Mouse (Mus musculus): ENCODE results near the gene Ino80. TPM values are rescaled to one million over a fixed set of nuclear protein-coding genes. Genes with fewer than 3 reads are reported as not detected.

The Ino80 gene
- polyA plus RNA-seq, 1 experiment from 2014 or later, result 3.9 TPM

Other genes with a start within 250 kb of the Ino80 start
- gene Ppp1r14d, start 247.8 kb downstream of the Ino80 start, polyA plus RNA-seq (2015; fragmentation: Nextera tagmentation; extraction: Ambion mirVana), result 1.0 and 1.2 TPM in 2 replicates
- gene Spint1, start 240.3 kb downstream of the Ino80 start, polyA plus RNA-seq (2015; fragmentation: Nextera tagmentation; extraction: Ambion mirVana), result 48.9 and 49.4 TPM in 2 replicates
- 1.8 and 2.3 TPM in 2 replicates for gene Rhov, start 206.4 kb downstream of the Ino80 start, polyA plus RNA-seq (2015; fragmentation: Nextera tagmentation; extraction: Ambion mirVana)
- 23.0 and 23.1 TPM in 2 replicates for gene Vps18, start 188.9 kb downstream of the Ino80 start, polyA plus RNA-seq (2015; fragmentation: Nextera tagmentation; extraction: Ambion mirVana)
- gene Dll4, start 151.9 kb downstream of the Ino80 start, polyA plus RNA-seq (2015; fragmentation: Nextera tagmentation; extraction: Ambion mirVana), result 12.9 and 13.5 TPM in 2 replicates
- gene Chac1, start 126.5 kb downstream of the Ino80 start, polyA plus RNA-seq (2015; fragmentation: Nextera tagmentation; extraction: Ambion mirVana), result 0.86 and 1.3 TPM in 2 replicates
- gene Exd1, start 69.9 kb upstream of the Ino80 start, polyA plus RNA-seq (2015; fragmentation: Nextera tagmentation; extraction: Ambion mirVana), result 0.41 and 0.84 TPM in 2 replicates
- 66.1 and 68.6 TPM in 2 replicates for gene Chp1, start 70.0 kb upstream of the Ino80 start, polyA plus RNA-seq (2015; fragmentation: Nextera tagmentation; extraction: Ambion mirVana)
- 73.2 and 78.0 TPM in 2 replicates for gene Nusap1, start 140.6 kb upstream of the Ino80 start, polyA plus RNA-seq (2015; fragmentation: Nextera tagmentation; extraction: Ambion mirVana)
- 28.9 and 31.2 TPM in 2 replicates for gene Oip5, start 140.8 kb upstream of the Ino80 start, polyA plus RNA-seq (2015; fragmentation: Nextera tagmentation; extraction: Ambion mirVana)
- 52.9 and 57.2 TPM in 2 replicates for gene Ndufaf1, start 185.1 kb upstream of the Ino80 start, polyA plus RNA-seq (2015; fragmentation: Nextera tagmentation; extraction: Ambion mirVana)
- gene Rtf1, start 197.4 kb upstream of the Ino80 start, polyA plus RNA-seq (2015; fragmentation: Nextera tagmentation; extraction: Ambion mirVana), result 35.5 and 45.6 TPM in 2 replicates